Mouse (Mus musculus) heart, adult 2 months (tissue): ENCODE measurements around the gene Snrpd3. TPM values are rescaled to one million over a fixed set of nuclear protein-coding genes. Genes with fewer than 3 reads are reported as not detected.
A peak's percentile ranks its signal among the peaks of the same experiment; 100 is the strongest.
"Not testable (repeated sequence)": the region's sequence is repeated elsewhere in the genome, so short reads cannot be mapped to it uniquely, and the experiment has no call there.

Source experiments
- DNase-seq, 2 experiments: peaks; one replicate each; pipeline ENCODE4 v3.0.0; 2021
- H3K27ac ChIP-seq: fragments of 200-600 bp; 2 replicates; pipeline ENCODE4 v1.8.1; 2022
- H3K27me3 ChIP-seq: fragments of 200-500 bp; 2 replicates; pipeline ENCODE4 v1.6.1; 2012; ENCODE audit warnings: mild to moderate bottlenecking, low read length, inconsistent platforms, mixed read lengths; ENCODE audit not compliant: control insufficient read depth, insufficient read depth
- H3K36me3 ChIP-seq: fragments of 200-500 bp; 2 replicates; pipeline ENCODE4 v1.6.1; 2012; ENCODE audit warnings: low read length, inconsistent platforms; ENCODE audit not compliant: control insufficient read depth, insufficient read depth
- H3K4me1 ChIP-seq: fragments of 200-500 bp; 2 replicates; pipeline ENCODE4 v1.6.1; 2011; ENCODE audit warnings: low read length; ENCODE audit not compliant: control insufficient read depth, insufficient read depth
- H3K4me3 ChIP-seq: fragments of 200-600 bp; 2 replicates; pipeline ENCODE4 v1.8.1; 2022
- H3K79me2 ChIP-seq: fragments of 200-500 bp; replicated peaks from 2 replicates; pipeline ENCODE4 v1.6.1; 2012; ENCODE audit warnings: mild to moderate bottlenecking, inconsistent platforms, low read length, moderate library complexity, mixed read lengths; ENCODE audit not compliant: control insufficient read depth, insufficient read depth
- H3K9ac ChIP-seq: fragments of 200-500 bp; 2 replicates; pipeline ENCODE4 v1.6.1; 2012; ENCODE audit warnings: low read depth, mild to moderate bottlenecking, control low read depth, inconsistent platforms, low read length, mixed read lengths
- CTCF ChIP-seq: fragments of 200-600 bp; IDR thresholded peaks from 2 replicates; pipeline ENCODE4 v1.8.1; 2022; ENCODE audit warnings: antibody characterized with exemption, mild to moderate bottlenecking, moderate library complexity
- EP300 ChIP-seq: fragments of 200-500 bp; IDR thresholded peaks from 2 replicates; pipeline ENCODE4 v1.6.1; 2011; ENCODE audit warnings: low read depth, low read length, control low read depth; ENCODE audit not compliant: insufficient read depth
- POLR2A ChIP-seq: fragments of 200-500 bp; IDR thresholded peaks from 2 replicates; pipeline ENCODE4 v1.6.1; 2011; ENCODE audit warnings: mild to moderate bottlenecking, low read depth, low read length, control low read depth; ENCODE audit not compliant: insufficient read depth
- WGBS: fragments of 180-500 bp; shearing (Covaris S2); methylation state at CpG from one replicate; pipeline ENCODE4 v1.1.7; 2018; 5-methylcytosine and 5-hydroxymethylcytosine counted together
- intact Hi-C: fragments of 180-260 bp; cut with DNase I; formaldehyde crosslinking; loops from one replicate; pipeline ENCODE4 v1.15.1; 2025
- polyA plus RNA-seq: library from polyadenylated mRNA; depleted of rRNA; stranded (reverse); fragments of >200 nt; gene quantifications from 2 replicates; pipeline ENCODE4 v1.2.3, GENCODE M21; 2012
- total RNA-seq, 2 experiments: library from RNA; stranded (reverse); gene quantifications; 2 replicates each; pipeline ENCODE4 v1.2.3; 2021

The Snrpd3 gene
- total and polyA plus RNA-seq, 3 experiments: 20.8 to 65.8 (median 61.1) TPM

- peak in 1 of 2 experiments; percentile 70 for DNase-seq
- peak overlapping the region; percentile 36 for H3K27ac ChIP-seq
- TF ChIP-seq POLR2A (no peak), EP300 (peak; percentile 27; the same call in 1 of the 2 replicates)
- no peak overlapping the region for H3K4me3 ChIP-seq
- 66% methylated on average over 8 of the region's 8 CpGs for WGBS
- H3K36me3 ChIP-seq: no peaks in the 10 kb centered on the region
- no peak overlapping the region for H3K9ac ChIP-seq
- peaks cover 3% of the 10 kb centered on the region for H3K4me1 ChIP-seq
- no peaks in the 10 kb centered on the region for H3K79me2 ChIP-seq
- intact Hi-C loops: no loop called here
- no peaks in the 10 kb centered on the region for H3K27me3 ChIP-seq
Observed at GRCm38 (mm10) chr10:75504234-75505129, 12.9 kb upstream of the Snrpd3 start.

GRCm38 (mm10) chr10:75505130-75505495, 12.2 kb upstream of the Snrpd3 start:
- intact Hi-C loops: no loop called here
- DNase-seq: no peak
- no peaks in the 10 kb centered on the region for H3K27me3 ChIP-seq
- H3K79me2 ChIP-seq: no peaks in the 10 kb centered on the region
- H3K27ac ChIP-seq: peak overlapping the region; percentile 36
- H3K36me3 ChIP-seq: no peaks in the 10 kb centered on the region
- no peak overlapping the region for H3K4me3 ChIP-seq
- TF ChIP-seq CTCF: no peak
- TF ChIP-seq POLR2A: no peak
- TF ChIP-seq EP300: no peak
- peaks cover 4% of the 10 kb centered on the region for H3K4me1 ChIP-seq
- 58% methylated on average over 3 of the region's 3 CpGs for WGBS
- H3K9ac ChIP-seq: no peak overlapping the region

- H3K9ac ChIP-seq, H3K79me2 ChIP-seq, H3K27me3 ChIP-seq, H3K4me3 ChIP-seq, DNase-seq, intact Hi-C loops, H3K4me1 ChIP-seq, H3K27ac ChIP-seq, H3K36me3 ChIP-seq: not testable (repeated sequence)
- 86% methylated on average over 3 of the region's 3 CpGs for WGBS
Observed at GRCm38 (mm10) chr10:75505928-75506327, 11.4 kb upstream of the Snrpd3 start.

GRCm38 (mm10) chr10:75510446-75510845, 6.9 kb upstream of the Snrpd3 start:
- peak; percentile 67 to 80 for DNase-seq
- TF ChIP-seq EP300 (0 out of 2 replicates have a peak, but pooled peaks have one; percentile 11), CTCF (no peak), POLR2A (no peak)
- no peak overlapping the region for H3K9ac ChIP-seq
- H3K79me2 ChIP-seq: no peaks in the 10 kb centered on the region
- peaks cover 6% of the 10 kb centered on the region for H3K4me1 ChIP-seq
- no peaks in the 10 kb centered on the region for H3K36me3 ChIP-seq
- no peak overlapping the region for H3K4me3 ChIP-seq
- WGBS: 58% methylated on average over 7 of the region's 7 CpGs
- intact Hi-C loops: no loop called here
- peak overlapping the region; percentile 76 for H3K27ac ChIP-seq
- no peaks in the 10 kb centered on the region for H3K27me3 ChIP-seq

- Histone ChIP-seq H3K36me3 (no peaks in the 10 kb centered on the region; the same call in 1 of the 2 replicates), H3K27me3 (no peaks in the 10 kb centered on the region), H3K9ac (no peak overlapping the region), H3K4me3 (no peak overlapping the region), H3K27ac (peak overlapping the region; percentile 76), H3K4me1 (peaks cover 12% of the 10 kb centered on the region), H3K79me2 (no peaks in the 10 kb centered on the region)
- intact Hi-C loops: no loop called here
- no peak for DNase-seq
- WGBS: 82% methylated on average over 9 of the region's 9 CpGs
- no peak for TF ChIP-seq EP300
- no peak for TF ChIP-seq CTCF
- no peak for TF ChIP-seq POLR2A
Observed at GRCm38 (mm10) chr10:75511060-75511459, 6.3 kb upstream of the Snrpd3 start.

- WGBS: 77% methylated on average over 7 of the region's 7 CpGs
- no peak for DNase-seq
- intact Hi-C loops: no loop called here
- no peaks in the 10 kb centered on the region for H3K27me3 ChIP-seq
- no peaks in the 10 kb centered on the region for H3K79me2 ChIP-seq
- H3K27ac ChIP-seq: no peak overlapping the region
- H3K4me3 ChIP-seq: no peak overlapping the region
- no peak overlapping the region for H3K9ac ChIP-seq
- no peak for TF ChIP-seq CTCF
- TF ChIP-seq EP300: no peak
- TF ChIP-seq POLR2A: no peak
- H3K36me3 ChIP-seq: no peaks in the 10 kb centered on the region; the same call in 1 of the 2 replicates
- H3K4me1 ChIP-seq: peaks cover 16% of the 10 kb centered on the region
Observed at GRCm38 (mm10) chr10:75511897-75512296, 5.5 kb upstream of the Snrpd3 start.
